14 mouse cellular contexts compared by ENCODE assay signal in the genomic region with DNA sequence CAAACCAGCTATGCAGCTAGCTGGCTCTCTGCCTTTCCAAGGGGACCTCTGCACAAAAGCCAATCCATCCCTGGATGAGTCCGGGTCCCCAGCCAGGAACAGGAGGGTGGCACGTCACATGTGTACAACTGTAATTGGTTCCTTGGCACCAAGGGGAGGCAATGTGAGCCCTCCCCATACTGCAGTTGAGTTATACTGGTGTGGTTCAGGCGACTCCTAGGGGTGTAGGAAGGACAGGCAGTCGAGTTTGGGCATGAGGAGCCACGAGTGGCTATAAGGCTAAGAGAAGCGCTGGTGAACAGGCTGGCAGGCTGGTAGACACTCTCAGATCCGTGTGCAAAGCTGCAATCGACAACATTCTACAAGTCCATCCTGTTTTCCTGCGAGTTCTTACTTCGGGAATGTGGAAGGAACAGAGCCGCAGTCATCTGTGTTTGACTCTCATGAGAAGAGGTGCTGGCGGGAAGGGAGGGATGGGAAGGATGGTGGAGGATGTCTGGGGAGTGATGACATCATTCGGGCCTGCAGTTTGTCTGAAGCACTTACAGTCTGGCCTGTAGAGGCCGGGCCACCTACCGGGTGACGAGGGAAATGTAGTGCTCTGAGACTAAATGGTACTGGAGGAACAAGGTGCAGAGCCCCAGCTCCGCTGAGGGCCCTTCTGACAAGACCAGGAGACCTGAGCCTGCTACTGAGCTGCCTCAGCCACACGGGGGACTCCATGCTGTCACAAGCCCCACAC. TPM values are rescaled to one million over a fixed set of nuclear protein-coding genes. Genes with fewer than 3 reads are reported as not detected.
DNase-seq lines count a peak whose midpoint lies in the region; ATAC-seq and TF ChIP-seq lines count a peak whose summit lies in the region.
"Had no signal": no experiment of that assay in that cellular context is flagged by ENCODE, and none has a peak within 500 bp of the region (broad histone marks: within the 10 kb centered on the region; RNA-seq: fewer than 3 reads in every experiment).

No protein-coding gene starts in this region.

- peak; percentile 32 for TF ChIP-seq RAD21 in CH12.LX (IDR thresholded peaks at IDR 0.05; ENCODE audit: low read depth, low read length)

- ATAC-seq in heart, postnatal 0 days (ENCODE audit: insufficient read depth, low read depth) = peak; percentile 82
- no peak for ATAC-seq in forebrain, embryonic 12.5 days (ENCODE audit: low FRiP score)

- peaks cover 32% of the 10 kb centered on the region for H3K4me1 ChIP-seq in cerebellum, adult 2 months (ENCODE audit: control insufficient read depth, insufficient read depth, low read length)
- no peaks in the 10 kb centered on the region for H3K4me1 ChIP-seq in kidney, adult 2 months (ENCODE audit: control insufficient read depth, insufficient read depth, low read length)
- peaks cover 0 to 8% of the 10 kb centered on the region in 2 experiments; a peak in 2 of 4 replicates for H3K4me1 ChIP-seq in CH12.LX (ENCODE audit: control insufficient read depth in 1 of 2, insufficient read depth in 2 of 2)
- H3K4me1 ChIP-seq in heart, postnatal 0 days (ENCODE audit: control insufficient read depth, insufficient read depth) = no peaks in the 10 kb centered on the region
- no peaks in the 10 kb centered on the region for H3K4me1 ChIP-seq in forebrain, embryonic 12.5 days
- H3K4me1 ChIP-seq: embryonic facial prominence, embryonic 12.5 days; hindbrain, embryonic 13.5 days; neural tube, embryonic 15.5 days had no signal

- TF ChIP-seq CTCF in cerebellum, adult 2 months (IDR thresholded peaks at IDR 0.05; ENCODE audit: borderline replicate concordance, insufficient read depth, low read depth, low read length) = peak; percentile 47; the same call in 1 of the 2 replicates
- 0 out of 2 replicates have a peak, but pooled peaks have one; percentile 8 for TF ChIP-seq CTCF in kidney, adult 2 months (conservative IDR thresholded peaks at IDR 0.05; ENCODE audit: insufficient read depth, insufficient read length, low read depth, low read length)
- peak in 1 of 2 experiments; percentile 40; a peak in 2 of 4 replicates for TF ChIP-seq CTCF in CH12.LX (conservative IDR thresholded peaks at IDR 0.05 in 1 of 2, IDR thresholded peaks at IDR 0.05 in 1 of 2; ENCODE audit: low read depth in 2 of 2, low read length in 2 of 2)
- TF ChIP-seq CTCF in heart, postnatal 0 days (IDR thresholded peaks at IDR 0.05; ENCODE audit: low read depth) = peak; percentile 45

- WGBS in cerebellum, adult 2 months = 50% methylated on average over 18 of the region's 18 CpGs
- WGBS in kidney, adult 2 months = 82% methylated on average over 18 of the region's 18 CpGs
- 35% methylated on average over 18 of the region's 18 CpGs for WGBS in heart, postnatal 0 days
- WGBS in forebrain, embryonic 12.5 days = 87% methylated on average over 18 of the region's 18 CpGs

- H3K36me3 ChIP-seq in kidney, adult 2 months (ENCODE audit: control insufficient read depth, insufficient read depth, low read length) = no peaks in the 10 kb centered on the region; the same call in 1 of the 2 replicates
- peaks cover 4 to 33% of the 10 kb centered on the region in 2 experiments for H3K36me3 ChIP-seq in CH12.LX (replicated peaks in 1 of 2; ENCODE audit: control insufficient read depth in 1 of 2, insufficient read depth in 1 of 2, low read length in 1 of 2)
- H3K36me3 ChIP-seq in heart, postnatal 0 days (replicated peaks; ENCODE audit: control insufficient read depth, insufficient read depth, low read length) = peaks cover 68% of the 10 kb centered on the region
- H3K36me3 ChIP-seq in forebrain, embryonic 12.5 days (replicated peaks) = peaks cover 91% of the 10 kb centered on the region

- dilution Hi-C loops in CH12.LX (cut with MboI; ENCODE audit: extremely low pct_ligation_motif_present, extremely low pct_unique_long_range_greater_than_20kb, low sequenced_read_pairs) = no loop called here

- no peaks in the 10 kb centered on the region for H3K79me2 ChIP-seq in CH12.LX (replicated peaks; ENCODE audit: control insufficient read depth, extremely low read depth, insufficient read depth, poor library complexity, severe bottlenecking)

- no peaks in the 10 kb centered on the region for H3K9me3 ChIP-seq in CH12.LX (replicated peaks; ENCODE audit: low read length)
- H3K9me3 ChIP-seq in heart, postnatal 0 days (replicated peaks; ENCODE audit: control insufficient read depth, low read length) = no peaks in the 10 kb centered on the region
- H3K9me3 ChIP-seq in forebrain, embryonic 12.5 days = no peaks in the 10 kb centered on the region
- H3K9me3 ChIP-seq: embryonic facial prominence, embryonic 12.5 days; hindbrain, embryonic 13.5 days; neural tube, embryonic 15.5 days had no signal

- peak; percentile 35 to 36 for DNase-seq in cerebellum, adult 2 months
- DNase-seq in cerebellum, adult 8-10 months = no peak
- no peak for DNase-seq in kidney, adult 2 months
- no peak for DNase-seq in kidney, adult 8-10 months
- DNase-seq in CH12.LX (ENCODE audit: extremely low read depth) = peak; percentile 12
- peak; percentile 72 for DNase-seq in heart, postnatal 0 days (ENCODE audit: low spot score)
- no peak for DNase-seq in embryo, embryonic 11 days
- DNase-seq: cerebellum, adult 9-10 months; right cerebral cortex, adult 18-20 months; thymus, adult 2 months had no signal

- TF ChIP-seq POLR2A in cerebellum, adult 2 months (IDR thresholded peaks at IDR 0.05; ENCODE audit: borderline replicate concordance, insufficient read depth, low read length) = no peak
- no peak for TF ChIP-seq POLR2A in kidney, adult 2 months (IDR thresholded peaks at IDR 0.05; ENCODE audit: low read depth, low read length)
- TF ChIP-seq POLR2A in CH12.LX (IDR thresholded peaks at IDR 0.05; ENCODE audit: low read depth, low read length) = no peak

- no peaks in the 10 kb centered on the region for H3K27me3 ChIP-seq in cerebellum, adult 2 months (ENCODE audit: control insufficient read depth, insufficient read depth, low read length)
- no peaks in the 10 kb centered on the region for H3K27me3 ChIP-seq in kidney, adult 2 months (replicated peaks; ENCODE audit: control insufficient read depth, insufficient read depth, low read length)
- no peaks in the 10 kb centered on the region for H3K27me3 ChIP-seq in CH12.LX (replicated peaks)
- H3K27me3 ChIP-seq in heart, postnatal 0 days (ENCODE audit: control insufficient read depth, insufficient read depth, low read length) = no peaks in the 10 kb centered on the region
- no peaks in the 10 kb centered on the region for H3K27me3 ChIP-seq in forebrain, embryonic 12.5 days
- H3K27me3 ChIP-seq: embryonic facial prominence, embryonic 12.5 days; hindbrain, embryonic 13.5 days; neural tube, embryonic 15.5 days had no signal

- no peak for TF ChIP-seq EP300 in CH12.LX (IDR thresholded peaks at IDR 0.05; ENCODE audit: low read length)
- no peak for TF ChIP-seq EP300 in heart, postnatal 0 days (IDR thresholded peaks at IDR 0.05; ENCODE audit: low read depth)

- in situ Hi-C loops in CH12.LX (cut with MboI; ENCODE audit: low pct_ligation_motif_present, low pct_unique_long_range_greater_than_20kb, low sequenced_read_pairs) = loop anchor here (10.0 kb wide), 1 partner anchor 232 kb away; no protein-coding TSS in a partner anchor

- H3K9ac ChIP-seq in CH12.LX (ENCODE audit: insufficient read depth, low read depth) = no peak overlapping the region
- no peak overlapping the region for H3K9ac ChIP-seq in heart, postnatal 0 days (replicated peaks; ENCODE audit: low read depth, low read length)
- no peak overlapping the region for H3K9ac ChIP-seq in forebrain, embryonic 12.5 days
- H3K9ac ChIP-seq: embryonic facial prominence, embryonic 12.5 days; hindbrain, embryonic 13.5 days; neural tube, embryonic 15.5 days had no signal

- H3K4me3 ChIP-seq in cerebellum, adult 2 months (replicated peaks; ENCODE audit: insufficient read depth, low read depth, low read length) = no peak overlapping the region
- no peak overlapping the region for H3K4me3 ChIP-seq in kidney, adult 2 months (ENCODE audit: insufficient read depth, low read depth, low read length)
- no peak overlapping the region for H3K4me3 ChIP-seq in CH12.LX (replicated peaks in 1 of 3; ENCODE audit: low read depth in 2 of 3, low read length in 2 of 3, poor library complexity in 1 of 3)
- H3K4me3 ChIP-seq in heart, postnatal 0 days (ENCODE audit: low read depth, low read length) = no peak overlapping the region
- no peak overlapping the region for H3K4me3 ChIP-seq in forebrain, embryonic 12.5 days (replicated peaks)
- H3K4me3 ChIP-seq: embryonic facial prominence, embryonic 12.5 days; hindbrain, embryonic 13.5 days; neural tube, embryonic 15.5 days had no signal

- H3K4me2 ChIP-seq in CH12.LX (ENCODE audit: insufficient read depth, low read depth, poor library complexity, severe bottlenecking) = no peak overlapping the region
- H3K4me2 ChIP-seq in heart, postnatal 0 days (ENCODE audit: low read depth, low read length) = no peak overlapping the region
- H3K4me2 ChIP-seq in forebrain, embryonic 12.5 days = no peak overlapping the region
- H3K4me2 ChIP-seq: embryonic facial prominence, embryonic 12.5 days; hindbrain, embryonic 13.5 days; neural tube, embryonic 15.5 days had no signal

- H3K27ac ChIP-seq in cerebellum, adult 2 months (ENCODE audit: insufficient read depth, low read length) = peak overlapping the region; percentile 24; the same call in 1 of the 2 replicates
- no peak overlapping the region for H3K27ac ChIP-seq in kidney, adult 2 months (ENCODE audit: insufficient read depth, low read depth, low read length)
- H3K27ac ChIP-seq in CH12.LX (ENCODE audit: insufficient read depth, low read depth) = no peak overlapping the region
- H3K27ac ChIP-seq in heart, postnatal 0 days (ENCODE audit: low read depth) = no peak overlapping the region
- H3K27ac ChIP-seq in forebrain, embryonic 12.5 days = no peak overlapping the region
- H3K27ac ChIP-seq: embryonic facial prominence, embryonic 12.5 days; hindbrain, embryonic 13.5 days; neural tube, embryonic 15.5 days had no signal

RNA-seq across cellular contexts. Expression of a gene that starts 9.7 kb away (rescaled TPM):
- polyA plus RNA-seq in cerebellum, adult 2 months (2012; rRNA removed) = 4.6 and 4.8 TPM in 2 replicates
- 2.0 and 2.4 TPM in 2 replicates for polyA plus RNA-seq in kidney, adult 2 months (2012; rRNA removed)
- total RNA-seq in CH12.LX (2012; rRNA removed) (23.2 and 23.4 TPM in 2 replicates), CH12.LX (2014; rRNA removed) (34.3 and 38.0 TPM in 2 replicates)
- 25.6 and 26.5 TPM in 2 replicates for polyA plus RNA-seq in CH12.LX (2012; ENCODE audit: insufficient read length, low read depth)
- total RNA-seq in heart, postnatal 0 days (2014; rRNA removed; ENCODE audit: low replicate concordance) = 28.2 and 47.4 TPM in 2 replicates
- 13.8 TPM in 2 replicates for polyA plus RNA-seq in heart, postnatal 0 days (2015; fragmentation: Nextera tagmentation; extraction: Ambion mirVana)
- polyA plus RNA-seq in forebrain, embryonic 12.5 days (2016; fragmentation: Nextera tagmentation; extraction: Ambion mirVana) = 53.4 and 53.7 TPM in 2 replicates

RNA-seq across cellular contexts. Expression of a gene that starts 24.8 kb away (rescaled TPM):
- 782 and 861 TPM in 2 replicates for polyA plus RNA-seq in cerebellum, adult 2 months (2012; rRNA removed)
- 97.8 and 102 TPM in 2 replicates for polyA plus RNA-seq in kidney, adult 2 months (2012; rRNA removed)
- total RNA-seq in CH12.LX (2012; rRNA removed) = 20.9 and 21.8 TPM in 2 replicates
- total RNA-seq in CH12.LX (2014; rRNA removed) = 12.9 and 16.6 TPM in 2 replicates
- polyA plus RNA-seq in CH12.LX (2012; ENCODE audit: insufficient read length, low read depth) = 27.5 and 34.3 TPM in 2 replicates
- total RNA-seq in heart, postnatal 0 days (2014; rRNA removed; ENCODE audit: low replicate concordance) = 21.9 and 27.2 TPM in 2 replicates
- 16.2 and 17.1 TPM in 2 replicates for polyA plus RNA-seq in heart, postnatal 0 days (2015; fragmentation: Nextera tagmentation; extraction: Ambion mirVana)
- polyA plus RNA-seq in forebrain, embryonic 12.5 days (2016; fragmentation: Nextera tagmentation; extraction: Ambion mirVana) = 50.5 and 54.0 TPM in 2 replicates

Comparison
In these comparisons a context has a peak if more than half of its experiments do, and no peak if none do; other contexts are left out.
1. DNase-seq: peak in cerebellum, adult 2 months (2 of 2), CH12.LX (single experiment) and heart, postnatal 0 days (single experiment); none in cerebellum, adult 8-10 months (single experiment), kidney, adult 2 months (single experiment), kidney, adult 8-10 months (0 of 2) and embryo, embryonic 11 days (single experiment).